Mouse (Mus musculus): ENCODE measurements at regions not wholly inside any gene's neighbourhood (a gene's known extent, or its start where the extent isn't known, plus 50 kb on each side); places are given as distances from the start of the nearest gene placed in this dataset.
A peak's percentile ranks its signal among the peaks of the same experiment; 100 is the strongest.

DNA sequence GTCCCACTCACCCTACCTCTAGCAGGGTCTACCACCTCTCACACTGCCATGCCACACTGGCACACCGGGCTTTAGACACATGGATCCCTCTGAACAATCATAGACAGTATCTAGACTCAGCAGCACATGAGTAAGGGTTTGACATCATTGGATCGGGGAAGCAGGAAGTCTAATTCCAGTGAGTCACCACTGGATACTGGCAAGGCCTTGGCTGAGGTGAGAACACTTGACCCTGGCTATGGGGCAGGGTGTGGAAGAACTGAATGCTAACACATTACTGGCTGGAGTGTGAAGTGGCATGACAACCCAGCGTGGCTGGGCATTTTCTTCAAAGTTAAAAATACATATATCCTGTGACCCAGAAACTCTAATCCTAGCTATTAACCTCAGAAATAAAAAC is 114.4 kb downstream of the H2afy start:
- DNase-seq (ENCODE audit: low spot score in 2 of 2) = no peak

GRCm38 (mm10) chr13:56014006-56014405 is 122.2 kb downstream of the H2afy start:
- no peak for DNase-seq (ENCODE audit: low spot score in 2 of 2)

- DNase-seq (ENCODE audit: low spot score in 2 of 2) = no peak
Observed at GRCm38 (mm10) chr13:56010416-56010815, 125.7 kb downstream of the H2afy start.

GRCm38 (mm10) chr13:56006827-56007226 is 129.3 kb downstream of the H2afy start:
- DNase-seq (ENCODE audit: low spot score in 2 of 2) = no peak

GRCm38 (mm10) chr13:56005746-56006145 is 130.4 kb downstream of the H2afy start:
- DNase-seq (ENCODE audit: low spot score in 2 of 2) = no peak

DNA sequence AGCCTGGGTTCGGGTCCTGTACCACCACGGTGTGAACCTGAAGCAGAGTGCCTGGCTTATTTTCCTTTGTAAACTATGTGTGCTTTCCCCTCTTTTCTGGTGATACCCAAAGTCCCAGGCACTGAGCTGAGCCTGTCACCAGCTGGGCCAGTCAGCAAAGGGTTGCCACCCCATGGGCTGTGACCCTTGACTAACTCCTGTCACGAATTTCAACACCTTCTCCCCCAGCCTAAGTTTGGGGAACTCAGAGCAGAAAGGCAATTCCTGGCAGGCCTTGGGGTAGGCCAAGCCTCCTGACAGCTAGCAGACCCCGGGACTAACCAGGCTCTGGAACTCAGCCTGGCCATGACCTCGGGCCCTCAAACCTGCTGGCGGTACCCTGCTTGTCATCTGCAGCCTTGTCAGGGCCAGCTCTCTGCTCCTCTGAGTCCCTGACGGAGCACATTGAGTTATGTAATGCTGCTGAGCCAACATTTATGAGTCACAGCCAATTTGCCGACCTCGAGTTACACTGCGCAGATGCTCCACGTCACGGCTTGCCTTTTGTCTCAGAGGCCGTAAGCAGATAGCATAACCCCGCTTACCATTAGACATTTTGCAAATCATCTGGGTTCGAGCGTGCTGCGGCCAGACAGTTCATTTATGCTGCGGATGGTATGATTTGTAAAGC is 132.3 kb downstream of the H2afy start:
- DNase-seq (ENCODE audit: low spot score in 2 of 2) = peak; percentile 19 to 24

- no peak for DNase-seq (ENCODE audit: low spot score in 2 of 2)
Observed at GRCm38 (mm10) chr13:55995255-55995654, 140.9 kb downstream of the H2afy start.

DNA sequence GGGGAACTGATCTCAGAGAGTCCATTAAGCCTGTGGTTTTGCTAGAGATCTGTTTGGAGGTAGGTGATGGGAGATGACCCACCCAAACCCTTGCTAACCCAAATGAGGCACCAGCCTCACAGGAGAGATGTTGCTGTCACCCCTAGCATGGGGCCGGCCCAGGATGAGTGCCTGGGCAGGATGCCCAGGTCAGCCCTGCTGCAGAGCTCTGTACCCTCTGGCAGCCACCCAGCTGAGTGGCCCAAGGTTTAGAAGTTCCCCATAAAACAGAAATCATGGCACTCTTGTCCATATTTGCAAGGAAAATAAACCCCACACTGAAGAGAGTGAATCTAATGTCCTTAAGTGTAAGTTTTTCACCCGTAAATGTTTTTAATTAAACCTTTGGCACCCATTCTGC is 141.7 kb downstream of the H2afy start:
- no peak for DNase-seq (ENCODE audit: low spot score in 2 of 2)

DNA sequence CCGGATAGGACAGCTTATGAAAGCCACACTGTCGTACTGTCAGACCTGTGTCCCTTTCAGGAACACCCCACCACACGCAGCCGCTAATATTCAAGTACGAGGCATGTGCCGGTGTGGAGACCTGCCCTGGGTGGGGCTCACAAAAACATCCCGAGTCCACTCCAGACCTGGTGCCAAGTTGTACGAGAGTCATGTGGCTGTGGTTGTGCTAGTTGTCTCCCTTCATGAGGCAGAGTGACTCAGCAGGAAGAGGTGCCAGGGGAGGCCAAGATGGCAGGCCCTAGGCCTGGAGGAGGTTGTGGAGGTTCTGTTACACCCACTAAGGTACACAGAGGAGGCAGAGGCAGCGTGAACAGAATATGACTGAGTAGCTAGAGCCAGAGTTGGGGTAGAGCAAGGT is 143.5 kb downstream of the H2afy start:
- DNase-seq (ENCODE audit: low spot score in 2 of 2) = no peak

DNA sequence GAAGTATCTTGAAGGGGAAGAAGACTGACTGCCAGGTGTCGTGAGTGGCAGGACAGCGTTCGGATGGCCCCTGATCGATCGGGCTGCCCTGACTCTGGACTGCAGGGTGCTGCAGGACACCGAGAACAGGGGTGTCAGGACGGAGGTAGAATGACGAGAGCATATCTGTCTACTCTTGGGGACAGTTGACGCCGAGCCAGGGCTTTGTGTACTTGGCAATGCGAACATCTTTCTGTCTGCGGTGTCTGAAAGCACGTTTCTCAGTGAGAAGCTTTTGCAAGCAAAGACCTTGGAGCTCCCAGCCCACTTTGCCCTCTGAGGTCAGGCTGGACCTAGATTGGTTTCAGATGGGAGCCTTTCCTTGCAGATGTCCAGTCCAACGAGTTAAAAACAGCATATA is 144.9 kb downstream of the H2afy start:
- no peak for DNase-seq (ENCODE audit: low spot score in 2 of 2)

DNA sequence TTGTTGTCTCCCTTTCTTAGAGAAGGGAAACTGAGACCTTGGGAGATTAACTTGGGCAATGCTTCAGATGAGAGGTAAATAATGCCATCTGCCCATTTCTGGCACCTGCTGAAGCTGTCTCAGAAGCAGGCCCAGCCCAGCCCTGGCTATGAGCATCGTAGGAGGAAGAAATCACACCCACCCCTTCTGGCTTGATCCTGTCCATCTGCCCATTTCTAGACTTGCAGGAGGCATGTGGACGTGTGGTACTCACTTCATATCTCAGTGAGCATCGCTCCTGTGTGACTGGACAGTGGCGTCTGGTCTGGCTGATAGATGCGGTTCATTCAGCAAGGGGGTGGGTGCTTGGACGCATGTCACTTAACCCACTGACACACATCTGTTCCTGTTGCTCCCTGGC is 146.0 kb downstream of the H2afy start:
- no peak for DNase-seq (ENCODE audit: low spot score in 2 of 2)

DNA sequence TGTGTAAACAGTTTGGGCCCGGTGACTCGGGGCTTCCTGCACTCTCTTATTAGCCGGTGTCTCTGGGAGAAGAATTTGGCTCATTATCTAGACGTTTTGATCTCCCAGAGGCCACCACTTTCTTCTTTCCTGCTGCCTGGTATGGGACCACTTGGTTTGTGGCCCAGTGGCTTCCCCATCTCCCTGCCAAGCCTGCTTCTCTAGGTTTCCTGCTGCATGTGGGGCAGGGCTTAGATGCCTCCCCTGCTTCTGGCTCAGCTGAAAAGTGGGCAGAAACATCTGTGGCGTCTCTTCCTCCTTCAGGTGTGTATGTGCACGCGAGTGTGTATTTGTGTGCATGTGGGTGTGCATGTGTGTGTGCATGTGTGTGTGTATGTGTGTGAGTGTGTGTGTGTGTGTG is 146.8 kb downstream of the H2afy start:
- no peak for DNase-seq (ENCODE audit: low spot score in 2 of 2)

- DNase-seq (ENCODE audit: low spot score in 2 of 2) = no peak
Observed at GRCm38 (mm10) chr13:55985396-55985795, 149.4 kb upstream of the Pitx1 start.

- DNase-seq (ENCODE audit: low spot score in 2 of 2) = no peak
Observed at GRCm38 (mm10) chr13:55984772-55985171, 148.8 kb upstream of the Pitx1 start.

DNA sequence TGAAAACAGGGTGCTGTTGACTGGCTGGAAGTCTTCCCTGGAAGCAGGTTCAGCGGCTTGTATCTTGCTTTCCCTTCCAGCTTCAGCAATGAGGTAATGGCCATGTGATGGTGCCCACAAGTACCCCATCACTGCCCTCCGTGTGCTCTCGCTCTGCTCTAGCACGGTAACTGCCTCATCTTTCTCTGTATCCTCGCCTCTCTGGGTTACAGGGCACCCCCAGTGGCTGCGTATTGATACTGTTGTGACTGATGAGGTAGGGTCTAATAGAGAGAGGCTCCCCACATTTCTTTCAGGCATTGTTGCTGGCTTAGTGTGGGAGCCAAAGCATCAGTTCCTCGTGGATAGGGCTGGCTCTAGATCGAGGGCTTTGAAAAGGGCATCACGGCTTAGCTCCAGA is 147.9 kb upstream of the Pitx1 start:
- DNase-seq (ENCODE audit: low spot score in 2 of 2) = no peak

- no peak for DNase-seq (ENCODE audit: low spot score in 2 of 2)
Observed at GRCm38 (mm10) chr13:55981041-55981440, 145.0 kb upstream of the Pitx1 start.

GRCm38 (mm10) chr13:55977902-55978301 is 141.9 kb upstream of the Pitx1 start:
- no peak for DNase-seq (ENCODE audit: low spot score in 2 of 2)

GRCm38 (mm10) chr13:55976911-55977381 is 141.0 kb upstream of the Pitx1 start:
- no peak for DNase-seq (ENCODE audit: low spot score in 2 of 2)

DNA sequence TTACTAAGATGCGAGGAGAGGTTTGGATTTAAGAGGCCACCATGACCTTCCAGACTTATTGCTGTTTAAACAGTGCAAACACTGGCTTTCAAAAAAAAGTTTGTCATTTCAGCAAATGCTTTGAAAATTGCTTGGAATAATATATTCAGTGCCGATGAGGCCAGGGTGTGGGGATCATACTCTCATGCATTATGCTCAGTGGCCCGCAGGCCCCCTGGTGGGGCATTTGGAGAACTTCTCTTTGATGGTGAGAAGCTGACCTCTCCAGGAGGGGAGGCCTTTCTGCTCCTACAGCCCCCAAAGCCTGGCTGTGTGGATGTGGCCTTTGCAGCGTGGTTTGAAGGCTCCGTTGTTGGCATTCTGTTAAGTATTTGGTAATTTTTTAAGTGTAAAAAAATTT is 138.1 kb upstream of the Pitx1 start:
- no peak for DNase-seq (ENCODE audit: low spot score in 2 of 2)

GRCm38 (mm10) chr13:55970687-55971086 is 134.7 kb upstream of the Pitx1 start:
- no peak for DNase-seq (ENCODE audit: low spot score in 2 of 2)

- DNase-seq (ENCODE audit: low spot score in 2 of 2) = no peak
Observed at GRCm38 (mm10) chr13:55969473-55969872, 133.5 kb upstream of the Pitx1 start.

DNA sequence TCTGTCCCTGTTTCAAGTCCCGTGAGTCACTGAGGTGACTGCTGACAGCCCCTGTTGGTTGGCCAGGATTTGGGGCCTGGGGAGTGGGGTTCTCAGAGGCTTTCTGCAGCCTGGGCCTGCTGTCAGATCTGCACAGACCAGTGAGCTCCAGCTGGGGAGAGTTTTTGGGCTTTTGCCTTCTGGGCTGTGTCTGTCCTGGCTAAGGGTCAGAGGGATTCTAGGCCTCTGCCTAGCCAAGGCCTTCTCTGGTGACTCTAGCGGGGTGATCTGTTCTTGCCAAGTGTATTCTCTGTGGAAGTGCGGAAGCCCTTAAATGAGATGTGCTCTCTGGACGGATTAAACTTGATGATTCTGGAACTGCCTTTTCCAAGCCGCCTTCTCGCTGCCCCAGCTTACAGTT is 131.2 kb upstream of the Pitx1 start:
- no peak for DNase-seq (ENCODE audit: low spot score in 2 of 2)

DNA sequence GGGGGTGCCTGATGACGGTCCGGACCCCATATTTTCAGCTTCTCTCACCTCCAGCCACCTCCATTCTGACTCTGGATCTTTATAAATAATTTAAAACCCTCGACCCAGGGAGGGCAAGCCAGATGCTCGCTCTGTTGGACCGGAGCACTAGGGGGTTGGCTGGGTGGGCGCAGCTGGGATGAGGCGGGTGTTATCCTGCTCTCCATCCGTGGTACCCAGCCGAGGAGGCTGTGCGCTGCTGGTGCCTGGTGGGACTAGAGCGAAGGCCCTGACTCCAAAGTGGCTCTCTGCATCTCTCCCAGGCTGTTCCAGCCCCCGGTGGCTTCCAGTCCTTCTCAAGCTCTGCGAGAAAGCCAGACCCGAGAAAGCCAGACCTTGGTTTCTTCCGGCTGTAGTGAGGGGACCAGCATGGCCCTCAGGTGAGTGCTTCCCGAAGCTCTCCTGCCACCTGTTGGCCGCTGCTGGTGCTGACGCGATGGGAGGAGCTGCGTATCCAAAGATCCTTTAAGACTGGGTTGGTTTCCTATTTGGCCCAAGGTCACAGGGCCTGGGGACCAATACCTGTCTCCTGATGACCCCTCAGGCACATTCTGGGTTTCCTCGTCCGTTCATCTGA is 127.1 kb upstream of the Pitx1 start:
- DNase-seq (ENCODE audit: low spot score in 2 of 2) = peak; percentile 24 to 46
